Mouse (Mus musculus) liver (tissue): ENCODE data around the gene Tnfsf15.

Source experiments
- DNase-seq: peaks from one replicate; pipeline ENCODE4 v3.0.0-alpha.2; 2020; ENCODE audit warnings: mixed read lengths

The Tnfsf15 gene

DNA sequence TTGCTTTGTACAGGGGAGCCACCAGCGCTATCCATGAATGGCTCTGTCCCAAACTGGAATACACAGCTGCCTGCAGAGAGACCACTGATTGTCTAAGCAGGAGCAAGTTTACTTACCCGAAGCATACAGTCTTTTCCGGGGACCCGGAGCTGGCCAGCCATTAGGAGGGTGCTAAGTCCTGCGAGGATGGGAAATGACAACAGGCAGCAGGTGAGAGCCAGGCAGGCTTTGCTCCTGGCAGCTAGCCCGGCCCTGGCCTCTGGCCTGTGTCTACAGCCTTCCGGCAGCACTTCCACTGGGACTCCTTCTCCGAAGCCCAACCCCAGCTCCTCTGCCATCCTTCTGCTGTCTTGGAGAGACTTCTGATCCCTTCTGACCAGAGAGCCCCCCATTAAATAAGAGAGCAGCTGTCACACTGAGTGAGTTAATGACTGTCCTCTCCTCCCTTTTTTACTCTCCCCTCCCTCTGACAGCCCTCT is at the start of gene Tnfsf15:
TSS of gene Tnfsf15 (minus strand) at position 421 of the 479 bp plus-strand sequence.
- peak; percentile 30 for DNase-seq

DNA sequence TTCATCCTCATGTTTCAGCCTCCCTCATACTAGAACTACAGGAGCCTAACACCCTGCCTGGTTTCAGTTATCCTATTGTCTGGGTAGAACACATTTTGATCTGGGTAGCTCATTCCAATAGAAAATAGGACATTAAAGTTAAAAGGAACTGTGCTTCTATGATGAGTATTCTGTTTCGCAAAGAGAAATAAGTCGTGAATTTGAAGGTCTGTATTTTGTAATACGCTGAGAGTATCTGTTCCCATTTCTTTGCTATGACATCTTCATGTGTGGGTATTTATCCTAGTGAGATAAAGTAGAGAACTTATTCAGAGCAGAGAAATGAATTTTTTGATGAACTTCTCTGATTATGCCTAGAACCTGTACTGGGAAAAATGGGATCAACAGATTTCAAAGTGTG is 47.4 kb upstream of the Tnfsf15 start:
- DNase-seq, result no peak

DNA sequence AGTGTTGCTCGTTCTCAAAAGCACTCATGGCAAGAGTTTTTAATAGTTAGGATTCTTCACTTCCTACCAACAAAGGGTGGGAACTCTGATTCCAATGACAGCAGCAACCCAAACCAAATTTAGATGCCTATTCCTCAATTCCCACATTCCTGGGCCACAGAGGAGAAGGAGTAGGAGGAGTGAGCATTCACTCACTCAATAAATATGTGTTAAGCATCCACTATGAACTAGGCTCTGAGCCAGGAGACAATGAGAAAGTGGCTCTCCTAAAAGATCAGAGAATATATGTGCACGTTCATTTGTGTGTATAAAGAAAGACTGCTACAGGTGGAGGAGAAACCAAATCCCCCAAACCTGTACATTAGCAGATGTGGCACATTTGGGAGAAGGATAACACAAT is 40.6 kb upstream of the Tnfsf15 start:
- no peak for DNase-seq

DNA sequence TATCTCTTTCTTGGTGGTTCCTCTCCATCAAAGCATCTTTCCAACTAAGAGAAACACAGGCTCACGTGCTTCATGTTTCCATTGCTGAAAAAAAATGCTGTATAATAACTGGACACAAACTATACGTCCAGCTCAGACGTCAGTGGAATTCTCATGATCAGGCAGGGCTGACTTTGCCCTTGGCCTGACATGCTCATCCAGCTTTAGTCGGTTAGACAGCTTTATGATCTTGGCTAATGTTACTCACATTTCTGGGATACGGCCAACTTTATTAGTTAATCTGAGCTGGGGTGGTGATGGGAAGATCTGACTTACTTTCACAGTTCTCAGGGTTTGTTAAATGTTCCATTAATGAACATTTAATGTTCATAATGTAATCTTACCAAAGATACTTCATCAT is 38.9 kb upstream of the Tnfsf15 start:
- no peak for DNase-seq

DNA sequence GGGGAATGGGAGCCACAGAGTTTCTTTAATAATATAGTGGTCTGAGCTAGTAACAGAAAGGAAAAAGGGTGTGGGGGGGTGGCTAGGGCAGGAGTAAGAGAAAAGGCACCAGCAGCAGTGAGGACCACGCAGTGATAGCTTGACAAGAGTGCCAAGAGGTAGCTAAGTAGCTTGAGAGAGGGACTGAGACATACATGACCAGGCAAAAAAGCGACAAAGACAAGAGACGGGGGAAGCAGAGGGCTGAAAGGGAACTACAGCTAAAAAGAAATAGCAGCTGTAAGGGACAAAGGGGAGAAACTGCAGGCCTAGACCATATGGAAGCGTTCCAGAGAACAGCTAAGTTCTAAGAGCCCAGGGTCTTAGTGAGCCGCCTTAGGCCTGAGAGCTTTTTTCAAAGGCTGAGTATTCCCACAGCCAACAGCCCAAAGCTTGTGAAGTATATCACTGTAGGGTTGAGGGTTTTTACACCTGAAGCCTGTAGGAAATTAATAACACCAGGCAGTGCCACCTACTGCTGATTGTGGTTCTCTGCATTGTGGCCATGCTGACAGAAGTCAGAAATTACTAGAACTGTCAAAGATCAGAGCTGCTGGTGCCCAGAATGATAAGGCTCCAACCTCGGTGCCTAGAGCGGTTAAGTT is 38.2 kb upstream of the Tnfsf15 start:
- no peak for DNase-seq

DNA sequence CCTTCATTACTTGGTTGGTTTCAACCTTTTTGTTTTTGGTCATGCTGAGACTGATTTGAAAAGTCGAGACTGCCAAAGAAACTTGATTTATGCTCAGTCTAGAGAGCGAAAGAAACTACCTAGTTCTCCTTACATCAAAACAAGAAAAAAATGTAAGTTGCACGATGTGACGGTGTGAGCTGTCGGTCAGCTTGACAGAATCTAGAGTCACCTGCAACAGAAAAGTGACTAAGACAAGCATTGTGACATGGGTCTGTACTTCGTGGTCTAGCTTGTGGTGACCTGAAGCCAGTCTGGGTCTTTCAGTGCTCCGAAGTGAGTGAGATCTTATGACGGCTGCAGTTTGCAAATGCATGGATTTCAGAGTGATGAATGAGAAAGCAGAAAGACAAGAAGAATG is 32.3 kb upstream of the Tnfsf15 start:
- no peak for DNase-seq

DNA sequence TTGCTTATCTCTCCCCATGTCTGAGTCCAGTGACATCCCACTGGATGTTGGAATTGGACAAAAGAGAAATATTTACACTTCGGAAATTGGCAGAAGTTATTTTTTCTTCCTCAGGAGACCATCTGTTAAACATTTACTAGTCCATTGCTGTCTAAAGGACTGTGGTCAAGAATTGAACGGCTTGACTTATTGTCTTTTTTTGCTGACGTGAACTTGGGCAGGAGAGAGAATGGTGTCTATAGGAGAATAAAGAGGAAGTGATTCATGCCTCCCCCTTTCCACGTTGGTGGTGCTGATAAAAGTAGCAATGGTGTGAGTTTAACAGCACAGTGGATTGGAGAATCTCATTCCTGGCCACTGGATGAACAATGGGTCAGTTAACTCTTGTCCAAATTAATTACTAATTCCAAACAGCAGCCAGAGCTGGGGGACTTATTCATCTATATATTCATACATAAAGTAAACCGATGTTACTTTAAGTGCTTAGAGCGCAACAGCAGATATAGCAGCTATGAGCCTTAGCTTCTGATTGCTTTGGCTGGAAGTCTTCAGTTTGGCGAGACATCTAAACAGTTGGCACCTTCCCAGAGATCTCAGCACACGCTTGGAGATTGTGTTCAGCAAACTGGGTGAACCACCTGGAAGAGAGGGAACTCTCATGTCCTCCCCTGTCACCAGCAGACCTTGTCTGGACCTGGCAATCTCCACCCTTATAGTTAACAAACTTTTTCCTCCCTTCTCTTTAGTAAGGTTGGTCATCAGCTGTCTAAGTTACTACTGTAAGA is 28.6 kb upstream of the Tnfsf15 start:
- DNase-seq, result no peak

DNA sequence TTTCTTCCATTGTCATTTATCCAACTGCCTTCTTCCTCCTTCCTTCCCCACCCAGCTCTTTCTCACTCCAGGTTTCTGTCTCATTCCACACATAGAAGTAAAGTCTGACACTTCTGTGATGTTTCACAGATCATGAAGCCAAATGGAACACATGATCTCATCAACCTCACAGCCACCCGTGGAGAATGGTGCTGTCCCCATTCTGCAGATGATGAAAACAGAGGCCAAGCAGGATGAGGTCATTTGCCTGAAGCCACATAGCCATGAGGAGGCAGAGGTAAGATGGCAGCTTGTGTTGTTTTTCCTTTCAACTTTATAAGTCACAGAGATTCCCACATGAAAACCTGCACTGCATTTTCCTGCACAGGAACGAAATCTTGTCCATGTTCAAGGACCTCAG is 27.6 kb upstream of the Tnfsf15 start:
- no peak for DNase-seq

DNA sequence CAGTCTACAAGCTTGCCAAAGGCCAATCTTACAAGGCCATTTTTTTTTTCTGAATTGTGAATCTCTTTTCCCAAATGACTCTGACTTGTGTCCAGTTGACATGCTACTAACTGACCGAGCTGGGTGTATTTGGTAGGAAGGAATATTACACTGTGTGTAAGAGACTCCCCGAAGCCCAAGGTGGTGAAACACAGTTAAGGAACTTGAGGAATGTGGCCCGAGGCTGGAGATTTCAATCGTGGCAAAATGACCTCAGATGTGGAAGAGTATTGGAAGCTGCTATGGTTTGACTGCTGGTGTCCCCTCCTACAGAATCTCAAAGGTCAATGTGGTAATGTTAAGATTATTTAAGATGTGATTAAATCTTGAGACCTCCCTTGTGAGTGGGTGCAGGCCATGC is 26.4 kb upstream of the Tnfsf15 start:
- DNase-seq, result no peak

DNA sequence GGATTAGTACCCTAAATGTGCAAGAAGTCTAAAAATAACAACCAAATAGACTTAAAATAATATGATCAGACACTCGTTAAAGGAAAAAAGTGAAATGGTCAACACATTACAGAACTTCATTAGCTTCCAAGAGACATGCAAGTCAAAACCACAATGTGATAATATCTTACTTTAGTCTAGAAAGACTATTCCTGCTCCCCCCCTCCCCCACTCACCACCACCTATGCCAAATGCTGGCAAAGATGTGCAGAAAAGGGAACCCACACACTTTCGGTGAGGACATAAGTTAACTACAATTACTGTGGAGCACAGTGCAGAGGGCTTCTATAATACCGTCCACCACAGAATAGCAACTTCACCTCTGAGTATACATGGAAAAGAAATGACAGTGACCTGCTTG is 24.2 kb upstream of the Tnfsf15 start:
- no peak for DNase-seq

DNA sequence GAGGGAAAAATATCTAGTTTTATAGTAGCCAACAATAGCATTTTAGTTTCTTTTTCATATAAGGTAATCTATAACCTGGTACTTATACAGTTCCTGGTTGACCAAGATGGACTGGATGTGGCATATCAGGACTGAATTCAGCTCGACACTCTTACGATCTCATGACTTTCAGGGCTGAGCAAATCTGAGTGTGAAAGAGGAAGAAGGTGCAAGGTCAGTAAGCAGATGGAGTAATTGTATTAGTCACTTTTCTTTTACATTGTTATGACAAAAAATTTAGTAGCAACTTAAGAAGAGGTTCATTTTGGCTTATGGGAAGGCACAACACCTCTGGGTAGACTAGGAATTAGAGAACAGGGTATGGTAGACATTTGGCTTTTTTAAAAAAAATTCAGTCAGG is 20.1 kb upstream of the Tnfsf15 start:
- no peak for DNase-seq

DNA sequence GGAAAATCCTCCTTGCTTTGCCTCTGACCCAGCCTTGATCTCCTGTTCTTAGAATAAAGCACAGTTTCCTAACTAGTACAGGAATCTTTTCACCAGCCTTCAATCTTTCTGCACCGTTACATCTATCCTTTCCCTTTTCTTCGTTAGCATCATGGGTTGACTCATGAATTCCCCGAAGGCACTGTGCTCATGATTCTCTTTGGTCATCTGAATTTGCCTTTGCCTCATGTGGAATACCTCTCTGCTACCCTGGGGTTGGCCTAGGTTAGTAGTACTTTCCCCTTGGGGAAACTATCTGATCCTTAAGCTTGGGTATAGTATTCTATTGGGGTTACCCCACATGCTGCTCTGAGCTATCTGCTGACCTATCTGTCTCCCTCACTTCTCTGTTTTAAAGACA is 15.0 kb upstream of the Tnfsf15 start:
- no peak for DNase-seq

DNA sequence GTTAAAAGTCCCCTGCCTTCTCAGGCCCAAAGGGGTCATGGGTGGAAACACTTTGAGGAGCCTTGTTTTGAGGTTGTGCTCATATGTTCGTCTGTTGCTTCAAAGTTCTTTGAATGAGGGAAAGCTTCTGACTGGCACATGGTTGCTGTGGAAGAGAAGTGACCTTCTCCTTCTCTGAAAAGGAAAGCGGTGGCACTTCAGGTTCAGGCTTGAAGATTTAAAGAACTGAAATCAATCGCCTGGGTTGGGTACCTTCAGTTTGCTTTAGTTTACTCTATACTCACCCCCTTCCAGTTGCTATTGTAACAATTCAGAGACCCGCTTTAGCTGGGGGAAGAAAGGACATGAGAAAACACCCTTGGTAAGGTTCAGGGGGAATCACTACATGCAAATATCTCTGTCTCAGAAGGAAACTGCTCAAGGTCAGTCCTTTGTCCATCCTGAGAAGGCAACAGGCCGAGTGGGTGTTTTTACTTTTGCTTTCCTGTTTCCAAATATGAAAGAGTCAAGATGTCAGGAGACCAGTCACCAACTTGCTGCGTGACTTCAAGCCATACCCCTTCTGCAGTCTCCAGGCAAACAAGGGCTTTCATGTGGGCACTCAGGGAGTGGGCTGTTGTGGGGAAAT is 12.7 kb upstream of the Tnfsf15 start:
- DNase-seq, result no peak

DNA sequence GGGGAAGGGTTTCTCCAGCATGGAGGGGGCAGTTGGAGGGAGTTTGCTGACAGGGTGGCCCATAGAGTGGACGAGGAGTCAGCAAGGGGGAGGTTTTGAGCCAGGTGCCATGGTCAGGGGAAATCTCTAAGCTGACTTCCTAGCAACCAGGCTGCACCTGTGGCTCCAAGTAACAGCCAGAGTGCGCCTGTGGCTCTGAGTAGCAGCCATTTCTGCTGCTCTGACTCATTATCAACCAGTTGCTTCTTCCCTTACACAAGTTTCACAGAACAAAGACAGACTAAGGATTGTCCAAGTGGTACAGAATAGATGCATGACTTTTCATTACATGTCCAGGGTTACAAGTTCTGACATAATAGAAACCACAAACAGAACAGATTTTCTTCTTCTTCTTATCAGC is 11.2 kb upstream of the Tnfsf15 start:
- no peak for DNase-seq

DNA sequence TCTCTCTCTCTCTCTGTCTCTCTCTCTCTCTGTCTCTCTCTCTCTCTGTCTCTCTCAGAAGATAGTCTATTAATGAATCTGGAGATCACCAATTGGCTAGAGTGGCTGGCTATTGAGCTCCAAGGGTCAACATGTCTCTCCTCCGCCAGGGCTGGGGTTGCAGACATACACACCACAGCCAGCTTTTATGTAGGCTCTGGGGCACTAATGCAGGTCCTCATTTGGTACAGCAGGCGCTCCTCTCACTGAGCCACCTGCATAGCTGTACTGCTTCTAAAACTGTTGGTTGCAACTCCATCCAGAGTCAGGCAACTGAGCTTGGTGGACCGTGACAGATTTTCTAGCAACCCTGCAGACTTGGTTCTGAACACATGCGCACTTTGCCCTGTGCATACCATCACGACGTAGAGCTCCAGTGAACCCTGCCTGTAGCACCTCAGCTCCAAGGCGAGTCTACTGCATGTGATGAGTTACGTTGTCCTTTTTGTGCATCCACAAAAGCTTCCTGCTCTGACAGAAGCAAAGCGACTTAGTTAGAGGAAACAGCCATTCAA is 9.6 kb upstream of the Tnfsf15 start:
- DNase-seq, result no peak

DNA sequence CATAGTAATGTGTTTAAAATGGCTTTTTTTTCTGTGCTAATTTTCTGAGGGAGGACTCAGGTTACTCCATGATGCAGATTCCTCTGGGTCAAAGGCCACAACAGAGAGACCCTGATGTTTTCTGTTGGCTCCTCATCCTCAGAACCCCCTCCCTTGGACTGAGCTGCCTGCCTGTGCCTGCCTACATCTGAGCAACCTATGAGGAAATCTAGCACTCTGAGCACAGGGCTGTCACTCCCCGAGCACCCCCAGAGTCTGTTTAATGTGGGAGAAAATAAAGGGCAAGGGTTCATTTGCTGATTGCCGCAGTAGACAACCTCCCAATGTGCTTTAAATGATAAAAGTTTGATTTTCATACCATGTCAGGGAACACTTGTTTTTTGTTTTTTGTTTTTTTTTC is 8.9 kb upstream of the Tnfsf15 start:
- DNase-seq, result no peak

DNA sequence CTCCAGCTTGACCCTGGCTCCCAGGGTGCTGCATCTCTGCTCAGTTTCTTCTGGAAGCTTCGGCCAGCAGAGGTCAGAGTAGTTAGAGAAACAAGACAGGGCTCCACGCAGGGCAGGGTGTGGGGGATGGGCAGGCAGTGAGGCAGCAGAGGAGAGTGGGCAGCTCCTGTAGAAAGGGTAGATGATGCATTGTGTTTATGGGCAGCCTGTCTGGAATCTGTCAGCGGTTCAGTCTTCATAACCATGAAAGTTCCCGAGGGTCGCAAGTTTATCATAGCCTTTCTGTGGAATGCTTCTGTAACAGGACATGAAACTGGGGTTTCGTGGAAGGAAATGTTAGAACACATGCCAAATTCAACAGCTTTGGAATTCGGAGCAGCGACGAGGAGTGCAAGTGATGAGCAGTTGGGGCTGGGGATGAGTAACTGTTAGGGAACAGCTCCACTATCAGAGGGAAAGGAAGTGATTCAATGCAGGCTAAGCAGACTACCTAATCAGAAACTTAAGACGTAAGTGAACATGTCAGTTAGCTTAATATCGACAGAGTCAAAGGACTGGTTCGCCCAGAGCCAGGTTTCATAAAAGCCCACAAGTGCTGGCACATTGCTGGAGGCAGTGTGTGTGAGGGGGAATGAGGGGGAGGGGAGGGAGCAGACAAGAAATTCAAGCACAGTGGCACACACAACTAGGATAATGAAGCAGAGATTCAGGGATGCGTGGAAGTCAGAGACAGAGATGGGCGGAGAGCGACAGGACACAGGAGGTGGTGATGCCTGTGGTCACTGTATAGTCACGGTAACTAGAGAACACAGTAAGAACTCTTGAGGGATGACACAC is 8.0 kb upstream of the Tnfsf15 start:
- peak; percentile 61 for DNase-seq

DNA sequence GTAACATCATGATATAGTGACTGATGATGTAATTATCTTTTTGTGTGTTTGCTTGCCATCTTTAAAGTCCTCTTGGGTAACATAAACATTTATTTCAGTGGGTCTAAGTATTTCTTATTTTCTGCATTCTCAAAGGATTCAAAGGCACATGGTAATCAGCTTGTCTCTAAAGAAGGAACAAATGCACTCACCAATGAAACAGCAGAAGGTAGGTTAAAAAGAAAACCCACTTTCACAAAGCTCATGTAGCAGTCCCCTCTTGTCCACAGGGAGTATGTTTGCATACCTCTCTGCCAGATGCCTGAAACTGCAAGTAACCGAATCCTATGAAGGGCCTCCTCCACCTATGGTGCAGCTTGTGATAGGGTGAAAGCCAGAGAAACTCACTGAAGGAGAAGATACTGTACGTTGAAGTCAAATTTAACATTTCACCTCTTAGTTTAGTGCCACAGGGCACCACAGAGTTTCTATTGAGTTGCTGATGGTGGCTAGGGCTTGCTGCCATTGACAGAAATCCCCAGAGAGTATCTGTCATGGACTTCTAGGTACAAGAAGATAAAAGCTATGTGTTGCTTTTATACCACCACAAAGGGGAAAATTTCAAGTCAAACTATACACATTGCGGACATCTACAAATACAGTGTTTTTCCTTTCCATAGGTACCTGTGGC is 3.3 kb upstream of the Tnfsf15 start:
- DNase-seq, result no peak

DNA sequence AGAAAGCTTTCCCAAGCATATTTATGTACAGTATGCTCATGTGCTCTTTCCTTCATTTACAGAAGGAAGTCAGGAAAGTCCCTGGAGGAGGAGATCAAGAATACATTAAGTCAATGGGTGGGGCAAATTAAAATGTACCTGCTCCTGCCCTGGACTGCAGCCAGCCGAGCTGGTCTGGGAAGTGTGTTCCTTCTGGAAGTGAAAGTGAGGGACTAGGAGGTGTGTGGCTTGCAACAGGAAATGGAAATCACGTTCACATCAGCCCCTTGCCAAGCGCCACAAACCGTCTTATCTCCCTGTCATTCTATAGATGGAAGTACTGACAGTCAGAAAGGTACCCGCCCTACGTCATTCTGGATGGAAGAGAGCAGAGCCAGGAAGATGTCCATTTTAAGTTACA is 358 bp upstream of the Tnfsf15 start:
- DNase-seq, result no peak

DNA sequence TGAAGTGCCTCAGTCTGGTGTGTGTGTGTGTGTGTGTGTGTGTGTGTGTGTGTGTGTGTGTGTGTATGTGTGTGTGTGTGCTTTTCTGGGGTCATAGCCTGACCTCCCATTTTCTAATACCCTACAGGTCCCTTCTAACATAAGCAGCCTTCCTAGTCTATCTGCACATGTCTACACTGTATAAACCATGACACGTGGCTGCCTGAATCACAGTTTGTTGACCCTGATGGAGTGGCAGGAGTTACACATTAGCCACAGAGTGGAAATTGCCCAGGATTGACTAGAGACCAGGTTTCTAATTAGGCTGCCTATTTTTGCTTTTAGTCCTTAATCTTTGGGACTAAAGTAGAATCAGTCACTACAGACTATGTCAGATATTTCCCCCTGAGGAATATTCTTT is 1.3 kb downstream of the Tnfsf15 start:
- DNase-seq, result no peak

DNA sequence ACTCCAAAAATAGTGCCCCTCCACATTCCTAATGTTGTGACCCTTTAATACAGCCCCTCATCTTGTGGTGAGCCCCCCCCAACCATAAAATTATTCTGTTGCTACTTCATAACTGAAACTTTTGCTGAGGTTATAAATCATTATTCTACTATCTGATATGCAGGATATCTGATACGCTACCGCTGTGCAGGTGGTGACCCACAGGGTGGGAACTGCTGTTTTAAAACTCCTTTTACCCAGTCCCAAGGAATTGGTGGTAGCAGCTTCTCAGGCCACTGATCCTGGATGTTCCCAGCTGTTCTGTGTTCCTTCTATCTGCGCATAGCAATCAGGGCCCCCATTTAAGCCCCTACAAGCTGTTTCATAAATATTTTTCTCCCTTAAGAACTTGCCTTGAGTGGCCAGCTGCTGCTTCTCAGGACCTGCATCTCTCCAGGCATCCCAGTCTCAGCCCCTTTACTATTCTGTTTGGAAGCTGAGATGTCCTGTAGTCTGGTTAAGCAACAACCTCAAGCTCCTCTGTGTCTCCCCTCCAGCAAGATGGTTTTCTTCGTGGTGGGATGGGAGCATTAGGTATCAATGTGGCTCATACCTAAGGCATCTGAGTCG is 2.0 kb downstream of the Tnfsf15 start:
- no peak for DNase-seq

DNA sequence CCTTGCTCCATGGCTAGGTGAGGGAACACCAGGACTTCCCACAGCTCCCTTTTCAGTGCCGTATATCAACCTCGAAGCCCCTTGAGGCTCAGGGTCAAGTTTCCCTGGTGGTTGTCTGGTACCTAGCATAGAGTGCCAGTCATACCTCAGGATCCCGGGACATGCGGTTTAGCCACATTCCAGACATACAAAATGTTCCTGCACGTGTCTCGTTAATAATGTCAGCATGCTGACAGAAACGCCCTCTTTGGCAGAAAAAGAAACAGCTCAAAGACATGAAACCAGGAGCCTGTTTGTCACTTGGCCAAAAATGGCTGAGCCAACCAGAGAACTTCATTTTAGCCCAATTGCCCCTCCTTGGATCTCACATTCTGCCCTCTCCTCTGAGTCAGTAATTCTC is 2.8 kb downstream of the Tnfsf15 start:
- DNase-seq, result no peak
